Mouse (Mus musculus) neural tube, embryonic 12.5 days (tissue): Measurements from ENCODE around the gene Rhox13. TPM values are rescaled to one million over a fixed set of nuclear protein-coding genes. Genes with fewer than 3 reads are reported as not detected.

Experiments used
- ATAC-seq: fragments of 200-750 bp; cut with Nextera tagmentation; 2 replicates; pipeline ENCODE4 v1.8.0; 2017; ENCODE audit warnings: low read depth, mild to moderate bottlenecking, moderate TSS enrichment, moderate library complexity; ENCODE audit not compliant: low FRiP score
- H3K27ac ChIP-seq: fragments of 300-500 bp; sonication (generic); 2 replicates; pipeline ENCODE4 v1.5.1; 2016
- H3K27me3 ChIP-seq: fragments of 300-500 bp; sonication (generic); replicated peaks from 2 replicates; pipeline ENCODE4 v1.6.1; 2016; ENCODE audit warnings: mild to moderate bottlenecking
- H3K36me3 ChIP-seq: fragments of 300-500 bp; sonication (generic); 2 replicates; pipeline ENCODE4 v1.6.1; 2016; ENCODE audit warnings: mild to moderate bottlenecking
- H3K4me1 ChIP-seq: fragments of 300-500 bp; sonication (generic); 2 replicates; pipeline ENCODE4 v1.6.1; 2016
- H3K4me2 ChIP-seq: fragments of 300-500 bp; sonication (generic); replicated peaks from 2 replicates; pipeline ENCODE4 v1.6.1; 2016; ENCODE audit warnings: mild to moderate bottlenecking
- H3K4me3 ChIP-seq: fragments of 300-500 bp; sonication (generic); 2 replicates; pipeline ENCODE4 v1.5.1; 2016
- H3K9ac ChIP-seq: fragments of 300-500 bp; sonication (generic); 2 replicates; pipeline ENCODE4 v1.6.1; 2016; ENCODE audit warnings: mild to moderate bottlenecking
- H3K9me3 ChIP-seq: fragments of 300-500 bp; sonication (generic); 2 replicates; pipeline ENCODE4 v1.6.1; 2016; ENCODE audit warnings: mild to moderate bottlenecking
- WGBS: fragments of 180-500 bp; shearing (Covaris S2); methylation state at CpG from one replicate; pipeline ENCODE4 v1.1.7; 2016; 5-methylcytosine and 5-hydroxymethylcytosine counted together
- polyA plus RNA-seq: library from polyadenylated mRNA; unstranded; fragments of >200 nt; fragmentation: Nextera tagmentation; extraction: Ambion mirVana; gene quantifications from 2 replicates; pipeline ENCODE4 v1.2.1, GENCODE M21; 2016

The Rhox13 gene
- not detected in 2 replicates for polyA plus RNA-seq

DNA sequence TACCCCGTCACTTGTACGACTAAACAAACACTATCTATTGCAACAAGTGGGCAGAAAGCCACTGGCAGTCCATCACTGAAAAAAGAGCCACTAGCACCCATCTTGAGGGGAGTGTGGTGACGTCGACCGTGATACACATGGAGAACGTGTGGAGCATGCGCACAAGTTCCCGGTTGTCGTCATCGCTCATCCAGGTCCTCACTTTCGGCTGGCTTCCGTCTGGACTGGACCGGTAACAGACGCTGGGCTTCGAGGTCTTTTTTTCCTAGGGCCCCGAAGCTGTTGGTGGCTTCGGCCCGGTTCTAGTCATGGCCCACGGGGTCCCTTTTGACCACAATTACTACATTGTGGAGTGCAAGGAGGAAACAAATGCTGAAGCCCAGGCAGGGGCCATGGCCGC lies at the start of gene Rhox13:
Gene Rhox13, plus strand, starts transcription at position 238 of the 400 bp plus-strand sequence.
- Histone ChIP-seq H3K4me2 (no peak within 1 kb of the TSS), H3K27ac (no peak within 1 kb of the TSS), H3K4me1 (no peaks in the 10 kb centered on the region), H3K9ac (no peak within 1 kb of the TSS), H3K27me3 (no peaks in the 10 kb centered on the region), H3K36me3 (no peaks in the 10 kb centered on the region), H3K4me3 (no peak within 1 kb of the TSS), H3K9me3 (peaks cover 9% of the 10 kb centered on the region; the same call in 1 of the 2 replicates)
- ATAC-seq: no peak
- 95% methylated on average over 20 of the region's 20 CpGs for WGBS

DNA sequence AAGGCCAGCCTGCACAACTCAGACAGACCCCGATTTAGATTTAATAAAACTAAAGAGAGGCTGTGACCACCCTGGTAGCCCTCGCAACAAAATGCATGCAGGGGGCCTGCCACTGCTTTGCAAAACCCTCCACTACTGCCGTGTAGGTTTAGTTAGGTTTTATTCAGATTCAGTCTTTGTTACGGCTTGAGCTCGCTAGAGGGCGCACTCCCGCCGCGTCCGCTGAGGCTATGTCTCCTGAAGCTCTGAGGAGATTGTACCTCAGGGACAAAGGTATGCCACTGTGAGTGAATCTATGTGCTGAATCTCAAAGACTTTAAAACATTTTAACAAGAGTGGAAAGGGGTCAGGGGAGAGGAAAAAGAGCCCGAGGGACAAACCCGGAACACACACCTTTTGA lies 36.8 kb upstream of the Rhox13 start:
- WGBS: 19% methylated on average over 12 of the region's 12 CpGs
- no peaks in the 10 kb centered on the region for H3K27me3 ChIP-seq
- ATAC-seq: no peak
- H3K4me3 ChIP-seq: no peak overlapping the region
- no peak overlapping the region for H3K9ac ChIP-seq
- no peak overlapping the region for H3K4me2 ChIP-seq
- no peaks in the 10 kb centered on the region for H3K9me3 ChIP-seq
- no peak overlapping the region for H3K27ac ChIP-seq
- H3K4me1 ChIP-seq: no peaks in the 10 kb centered on the region
- H3K36me3 ChIP-seq: no peaks in the 10 kb centered on the region

- ATAC-seq: no peak
- Histone ChIP-seq H3K4me2 (no peak within 1 kb of the TSS), H3K9ac (no peak within 1 kb of the TSS), H3K27me3 (no peaks in the 10 kb centered on the region), H3K4me1 (no peaks in the 10 kb centered on the region), H3K36me3 (no peaks in the 10 kb centered on the region), H3K9me3 (no peaks in the 10 kb centered on the region), H3K27ac (no peak within 1 kb of the TSS), H3K4me3 (no peak within 1 kb of the TSS)
- WGBS: 86% methylated on average over 9 of the region's 9 CpGs
Observed at GRCm38 (mm10) chrX:38085041-38085440, 36.0 kb upstream of the Rhox13 start, which contains the start of gene Rhox11. TSS of gene Rhox11 (minus strand) at chrX:38085141.

GRCm38 (mm10) chrX:38110807-38111206 lies 10.2 kb upstream of the Rhox13 start, which contains the start of gene Rhox12:
TSS of gene Rhox12 (minus strand) at chrX:38110907.
- Histone ChIP-seq H3K27ac (no peak within 1 kb of the TSS), H3K9ac (no peak within 1 kb of the TSS), H3K4me1 (no peaks in the 10 kb centered on the region), H3K4me2 (no peak within 1 kb of the TSS), H3K36me3 (no peaks in the 10 kb centered on the region), H3K27me3 (no peaks in the 10 kb centered on the region), H3K9me3 (no peaks in the 10 kb centered on the region), H3K4me3 (no peak within 1 kb of the TSS)
- no peak for ATAC-seq
- WGBS: 75% methylated on average over 4 of the region's 4 CpGs

GRCm38 (mm10) chrX:38121478-38121877 lies 459 bp downstream of the Rhox13 start:
- Histone ChIP-seq H3K9ac (no peak overlapping the region), H3K9me3 (peaks cover 9% of the 10 kb centered on the region; the same call in 1 of the 2 replicates), H3K4me1 (no peaks in the 10 kb centered on the region), H3K27ac (no peak overlapping the region), H3K4me2 (no peak overlapping the region), H3K27me3 (no peaks in the 10 kb centered on the region), H3K36me3 (no peaks in the 10 kb centered on the region), H3K4me3 (no peak overlapping the region)
- no peak for ATAC-seq
- WGBS: 89% methylated on average over 34 of the region's 34 CpGs

DNA sequence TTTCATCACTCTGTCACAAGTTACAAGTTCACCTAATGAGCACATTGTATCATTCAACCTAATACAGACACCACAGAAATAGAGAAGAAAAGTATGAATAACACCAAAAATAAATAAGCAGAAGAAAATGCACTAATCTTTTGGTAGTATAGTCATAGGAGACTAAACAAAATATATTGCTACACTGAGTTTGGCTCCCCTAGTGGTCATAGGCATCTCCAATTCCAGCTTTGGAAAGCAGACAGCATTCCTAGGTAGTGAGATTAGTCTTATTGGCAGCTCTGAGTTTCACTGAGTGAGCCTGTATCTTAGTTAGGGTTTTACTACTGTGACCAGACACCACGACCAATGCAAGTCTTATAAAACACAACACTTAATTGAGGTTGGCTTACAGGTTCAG lies 38.1 kb downstream of the Rhox13 start:
- no peaks in the 10 kb centered on the region for H3K36me3 ChIP-seq
- no peak overlapping the region for H3K4me3 ChIP-seq
- H3K27ac ChIP-seq: no peak overlapping the region
- H3K4me2 ChIP-seq: no peak overlapping the region
- WGBS: 67% methylated on average over 1 of the region's 1 CpGs
- H3K27me3 ChIP-seq: no peaks in the 10 kb centered on the region
- H3K9me3 ChIP-seq: no peaks in the 10 kb centered on the region
- H3K4me1 ChIP-seq: no peaks in the 10 kb centered on the region
- ATAC-seq: no peak
- H3K9ac ChIP-seq: no peak overlapping the region

GRCm38 (mm10) chrX:38165315-38165714 lies 44.3 kb downstream of the Rhox13 start:
- H3K9ac ChIP-seq: no peak overlapping the region
- no peaks in the 10 kb centered on the region for H3K4me1 ChIP-seq
- H3K4me2 ChIP-seq: no peak overlapping the region
- WGBS: 84% methylated on average over 3 of the region's 3 CpGs
- H3K9me3 ChIP-seq: no peaks in the 10 kb centered on the region
- no peak overlapping the region for H3K4me3 ChIP-seq
- H3K27me3 ChIP-seq: no peaks in the 10 kb centered on the region
- ATAC-seq: no peak
- H3K36me3 ChIP-seq: no peaks in the 10 kb centered on the region
- H3K27ac ChIP-seq: no peak overlapping the region

DNA sequence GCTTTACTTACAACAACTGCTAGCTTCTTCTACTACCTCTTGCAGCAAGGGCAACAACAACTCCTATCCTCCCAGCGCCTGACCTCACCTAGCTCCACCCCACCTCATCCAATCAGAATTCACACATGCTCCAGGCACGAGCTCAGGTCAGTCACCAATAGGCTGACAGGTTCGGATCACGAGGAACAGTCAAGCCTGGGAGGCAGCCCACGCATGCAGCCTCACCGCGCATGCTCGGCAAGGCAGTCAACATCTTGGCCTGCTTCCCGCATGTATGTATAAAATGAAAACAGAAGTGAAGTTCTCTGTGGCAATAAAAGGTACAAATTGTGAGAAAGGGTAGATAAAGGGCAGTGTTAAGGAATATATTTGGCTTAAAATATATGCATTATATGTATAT lies 45.0 kb downstream of the Rhox13 start:
- no peaks in the 10 kb centered on the region for H3K27me3 ChIP-seq
- H3K4me1 ChIP-seq: no peaks in the 10 kb centered on the region
- H3K36me3 ChIP-seq: no peaks in the 10 kb centered on the region
- no peak for ATAC-seq
- H3K9ac ChIP-seq: no peak overlapping the region
- no peak overlapping the region for H3K4me3 ChIP-seq
- 84% methylated on average over 9 of the region's 9 CpGs for WGBS
- H3K9me3 ChIP-seq: no peaks in the 10 kb centered on the region
- H3K27ac ChIP-seq: no peak overlapping the region
- no peak overlapping the region for H3K4me2 ChIP-seq

DNA sequence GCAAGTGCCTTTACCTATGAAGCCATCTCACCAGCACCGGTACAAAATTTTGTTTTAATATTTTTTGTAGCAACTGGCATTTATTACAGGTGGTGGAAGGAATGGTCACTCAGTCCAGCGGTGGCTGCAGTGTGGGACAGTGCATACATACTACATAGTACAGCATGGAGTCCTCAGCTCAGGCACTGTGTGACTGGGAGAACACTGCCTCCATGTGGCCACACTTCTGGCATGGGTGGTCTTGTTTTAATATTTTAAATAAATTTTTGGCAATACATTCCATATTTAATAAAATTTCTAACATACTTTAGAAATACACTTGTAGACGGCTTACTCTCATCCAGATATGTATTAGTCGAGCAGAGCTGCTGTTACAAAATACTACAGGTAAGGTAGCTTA lies 45.6 kb downstream of the Rhox13 start:
- no peaks in the 10 kb centered on the region for H3K9me3 ChIP-seq
- H3K36me3 ChIP-seq: no peaks in the 10 kb centered on the region
- H3K27ac ChIP-seq: no peak overlapping the region
- H3K4me1 ChIP-seq: no peaks in the 10 kb centered on the region
- H3K27me3 ChIP-seq: no peaks in the 10 kb centered on the region
- H3K9ac ChIP-seq: no peak overlapping the region
- H3K4me2 ChIP-seq: no peak overlapping the region
- H3K4me3 ChIP-seq: no peak overlapping the region
- ATAC-seq: no peak
- 79% methylated on average over 4 of the region's 4 CpGs for WGBS

Other genes starting within 250 kb of the Rhox13 start
- not detected in 2 replicates for gene Rhox8, start 242.3 kb upstream of the Rhox13 start, polyA plus RNA-seq
- not detected in 2 replicates for gene Rhox7b, start 224.0 kb upstream of the Rhox13 start, polyA plus RNA-seq
- not detected in 2 replicates for gene Rhox9, start 219.4 kb upstream of the Rhox13 start, polyA plus RNA-seq
- gene Btg1-ps1, start 102.4 kb upstream of the Rhox13 start, polyA plus RNA-seq: not detected in 2 replicates
- not detected in 2 replicates for gene Btg1-ps2, start 78.1 kb upstream of the Rhox13 start, polyA plus RNA-seq
- not detected in 2 replicates for gene Rhox10, start 54.7 kb upstream of the Rhox13 start, polyA plus RNA-seq
- gene Rhox11, start 36.1 kb upstream of the Rhox13 start, polyA plus RNA-seq: not detected in 2 replicates
- not detected in 2 replicates for gene Rhox12, start 10.3 kb upstream of the Rhox13 start, polyA plus RNA-seq
- 7.1 and 7.3 TPM in 2 replicates for gene Zbtb33, start 68.6 kb downstream of the Rhox13 start, polyA plus RNA-seq
- gene Tmem255a, start 131.2 kb downstream of the Rhox13 start, polyA plus RNA-seq: 28.0 and 32.0 TPM in 2 replicates
- gene Atp1b4, start 195.0 kb downstream of the Rhox13 start, polyA plus RNA-seq: 0.04 and 0.14 TPM in 2 replicates